Mouse (Mus musculus) liver, embryonic 18 days (tissue): ENCODE data around the gene Krtap4-6. TPM values are rescaled to one million over a fixed set of nuclear protein-coding genes. Genes with fewer than 3 reads are reported as not detected.

Experiments
- polyA plus RNA-seq: library from polyadenylated mRNA; depleted of rRNA; stranded (reverse); fragments of >200 nt; gene quantifications from 2 replicates; pipeline ENCODE4 v1.2.3, GENCODE M21; 2012; rRNA removed

Krtap4-6 gene
- polyA plus RNA-seq, result not detected in 2 replicates

DNA sequence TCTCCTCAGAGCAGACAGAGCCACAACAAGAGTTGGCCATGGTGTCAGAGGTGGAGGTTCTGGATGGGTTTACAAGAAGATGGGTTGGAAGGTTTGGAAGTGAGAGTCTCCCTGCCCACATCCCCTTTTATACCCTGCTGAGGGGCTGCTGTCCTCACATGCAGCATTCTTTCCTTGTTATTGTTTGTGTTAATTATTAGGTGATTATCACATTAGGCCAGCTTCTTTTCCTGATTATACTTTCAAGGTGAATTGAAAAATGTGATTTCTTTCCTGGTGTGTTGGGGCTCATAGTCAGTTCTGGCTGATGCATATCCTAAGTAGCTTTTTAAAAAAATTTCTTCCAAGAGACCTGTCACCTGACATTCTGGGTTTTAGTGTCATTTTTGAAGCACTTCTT, at the start of gene Krtap4-6:
Krtap4-6 (minus strand) TSS at position 101 of the 400 bp plus-strand sequence.

DNA sequence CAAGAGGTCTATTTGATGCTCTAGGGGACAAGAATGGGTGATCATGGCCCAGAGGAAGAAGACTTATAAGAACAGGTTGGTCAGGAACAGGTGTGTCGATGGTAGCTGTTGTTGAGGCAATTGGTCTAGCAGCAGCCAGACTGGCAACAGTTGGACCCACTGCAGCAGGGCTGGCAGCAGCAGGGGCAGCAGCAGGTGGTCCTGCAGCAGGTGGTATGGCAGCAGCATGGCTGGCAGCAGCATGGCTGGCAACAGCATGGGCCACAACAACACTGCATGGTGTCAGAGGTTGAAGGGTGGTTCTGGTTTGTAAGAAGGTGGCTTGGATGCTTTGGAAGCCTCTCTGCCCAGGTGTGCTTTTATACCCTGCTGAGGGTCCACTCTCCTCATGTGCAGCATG, 24.7 kb upstream of the Krtap4-6 start, which contains the start of gene Gm14190:
Gm14190 (minus strand) TSS at position 278 of the 400 bp plus-strand sequence.

DNA sequence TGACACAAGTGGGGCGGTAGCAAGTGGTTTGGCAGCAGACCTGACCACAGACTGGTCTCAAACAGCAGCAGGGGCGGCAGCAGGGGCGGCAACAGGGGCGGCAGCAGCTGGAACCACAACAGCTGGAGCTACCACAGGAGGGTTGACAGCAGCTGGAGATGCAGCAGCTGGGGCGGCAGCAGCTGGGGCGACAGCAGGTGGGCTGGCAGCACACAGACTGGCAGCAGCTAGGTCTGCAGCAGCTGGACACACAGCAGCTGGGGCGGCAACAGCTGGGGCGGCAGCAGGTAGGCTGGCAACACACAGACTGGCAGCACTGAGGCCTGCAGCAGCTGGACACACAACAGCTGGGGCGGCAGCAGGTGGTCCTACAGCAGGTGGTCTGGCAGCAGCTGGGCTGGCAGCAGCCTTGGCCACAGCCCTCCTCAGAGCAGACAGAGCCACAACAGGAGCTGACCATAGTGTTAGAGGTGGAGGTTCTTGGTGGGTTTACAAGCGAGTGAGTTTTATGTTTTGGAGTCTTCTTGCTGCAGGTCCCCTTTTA, 7.2 kb downstream of the Krtap4-6 start, which contains the start of gene Gm11563:
Gm11563 (minus strand) TSS at position 494 of the 544 bp plus-strand sequence.

DNA sequence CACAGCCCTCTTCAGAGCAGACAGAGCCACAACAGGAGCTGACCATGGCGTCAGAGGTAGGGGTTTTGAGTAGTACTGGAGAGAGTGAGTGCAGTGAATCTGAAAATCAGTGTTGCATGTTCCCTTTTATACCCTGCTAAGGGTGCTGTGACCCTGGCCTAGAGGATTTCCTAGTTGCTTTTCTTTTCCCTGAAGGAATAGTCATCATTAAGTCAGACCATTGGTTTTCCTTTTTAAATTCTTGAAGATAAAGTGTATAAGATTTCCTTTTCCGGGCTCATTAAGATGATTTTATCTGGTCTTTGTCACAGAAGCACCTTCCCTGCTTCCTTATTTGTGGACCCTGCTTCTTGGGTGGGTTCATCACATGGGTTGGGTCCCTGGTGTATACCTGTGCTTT, 15.6 kb downstream of the Krtap4-6 start, which contains the start of gene Gm11555:
Gm11555 (minus strand) TSS at position 101 of the 400 bp plus-strand sequence.

DNA sequence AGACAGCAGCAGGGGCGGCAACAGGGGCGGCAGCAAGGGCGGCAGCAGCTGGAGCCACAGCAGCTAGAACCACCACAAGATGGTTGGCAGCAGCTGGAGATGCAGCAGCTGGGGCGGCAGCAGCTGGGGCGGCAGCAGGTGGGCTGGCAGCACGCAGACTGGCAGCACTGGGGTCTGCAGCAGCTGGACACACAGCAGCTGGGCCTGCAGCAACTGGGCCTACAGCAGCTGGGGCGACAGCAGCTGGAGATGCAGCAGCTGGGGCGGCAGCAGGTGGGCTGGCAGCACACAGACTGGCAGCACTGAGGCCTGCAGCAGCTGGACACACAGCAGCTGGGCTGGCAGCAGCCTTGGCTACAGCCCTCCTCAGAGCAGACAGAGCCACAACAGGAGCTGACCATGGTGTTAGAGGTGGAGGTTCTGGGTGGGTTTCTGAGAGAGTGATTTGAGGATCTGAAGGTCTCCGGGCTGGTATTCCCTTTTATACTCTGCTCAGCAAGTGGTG, 22.1 kb downstream of the Krtap4-6 start, which contains the start of gene Krtap4-7:
Krtap4-7 (minus strand) TSS at position 455 of the 505 bp plus-strand sequence.

DNA sequence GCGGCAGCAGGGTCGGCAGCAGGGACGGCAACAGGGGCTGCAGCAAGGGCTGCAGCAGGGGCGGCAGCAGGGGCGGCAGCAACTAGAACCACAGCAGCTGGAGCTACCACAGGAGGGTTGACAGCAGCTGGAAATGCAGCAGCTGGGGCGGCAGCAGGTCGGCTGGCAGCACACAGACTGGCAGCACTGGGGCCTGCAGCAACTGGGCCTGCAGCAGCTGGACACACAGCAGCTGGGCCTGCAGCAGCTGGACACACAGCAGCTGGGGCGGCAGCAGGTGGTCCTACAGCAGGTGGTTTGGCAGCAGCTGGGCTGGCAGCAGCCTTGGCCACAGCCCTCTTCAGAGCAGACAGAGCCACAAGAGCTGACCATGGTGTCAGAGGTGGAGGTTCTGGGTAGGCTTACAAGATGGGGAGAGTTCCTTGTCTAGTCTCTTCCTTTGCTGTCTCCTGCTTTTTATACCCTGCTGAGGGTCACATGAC, 31.1 kb downstream of the Krtap4-6 start, which contains the start of gene Krtap4-2:
Krtap4-2 (minus strand) TSS at position 432 of the 482 bp plus-strand sequence.

DNA sequence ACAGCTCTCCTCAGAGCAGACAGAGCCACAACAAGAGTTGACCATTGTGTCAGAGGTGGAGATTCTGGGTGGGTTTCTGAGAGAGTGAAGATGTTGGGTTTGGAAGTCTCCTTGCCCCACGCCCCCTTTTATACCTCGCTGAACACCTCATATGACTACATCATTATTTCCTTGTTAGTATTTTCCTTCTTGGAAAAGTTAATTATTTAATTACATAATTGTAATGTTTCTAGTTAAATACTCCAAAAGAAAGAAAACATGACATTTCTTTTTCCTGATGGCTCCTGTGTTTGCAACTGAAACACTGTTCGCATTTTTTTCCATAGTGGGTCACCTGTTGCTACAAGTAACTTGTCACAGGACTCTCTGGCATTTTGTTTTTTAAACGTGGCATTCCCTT, 37.6 kb downstream of the Krtap4-6 start, which contains the start of gene Krtap4-1:
Krtap4-1 (minus strand) TSS at position 101 of the 400 bp plus-strand sequence.

DNA sequence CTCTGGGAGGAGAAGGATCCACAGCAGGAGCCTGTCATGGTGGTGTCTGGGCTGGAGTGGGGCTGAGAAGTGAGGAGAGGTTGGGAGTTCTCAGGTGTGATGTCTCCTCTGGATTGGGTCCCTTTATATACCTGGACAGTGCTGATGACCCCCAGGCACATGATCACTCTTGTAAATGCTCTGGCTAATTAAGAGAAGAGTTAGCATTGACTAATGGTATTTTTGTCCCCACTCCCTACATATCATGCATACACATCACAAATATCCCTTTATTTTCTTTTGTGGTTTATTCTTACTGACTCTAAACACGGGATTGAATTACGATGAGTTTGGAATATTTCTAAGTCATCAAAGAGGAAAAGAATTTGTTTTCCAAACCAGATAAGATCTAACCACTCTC, 45.4 kb downstream of the Krtap4-6 start, which contains the start of gene Gm11562:
Gm11562 (minus strand) TSS at position 101 of the 400 bp plus-strand sequence.

Other genes starting within 250 kb of the Krtap4-6 start
- 0.05 TPM in 1 of 2 replicates, not detected in the other for gene Krt12, start 243.7 kb downstream of the Krtap4-6 start, polyA plus RNA-seq
- 12.1 and 18.7 TPM in 2 replicates for gene Krt20, start 227.8 kb downstream of the Krtap4-6 start, polyA plus RNA-seq
- 4.7 and 5.5 TPM in 2 replicates for gene Krt23, start 172.8 kb downstream of the Krtap4-6 start, polyA plus RNA-seq
- gene Krt39, start 144.6 kb downstream of the Krtap4-6 start, polyA plus RNA-seq, result not detected in 2 replicates
- gene Krt40, start 122.8 kb downstream of the Krtap4-6 start, polyA plus RNA-seq, result not detected in 2 replicates
- gene Krtap3-3, start 115.1 kb downstream of the Krtap4-6 start, polyA plus RNA-seq, result not detected in 2 replicates
- not detected in 2 replicates for gene Krtap3-2, start 109.1 kb downstream of the Krtap4-6 start, polyA plus RNA-seq
- gene Gm11939, start 106.5 kb downstream of the Krtap4-6 start, polyA plus RNA-seq, result not detected in 2 replicates
- not detected in 2 replicates for gene Krtap3-1, start 99.3 kb downstream of the Krtap4-6 start, polyA plus RNA-seq
- not detected in 2 replicates for gene Krtap1-5, start 84.9 kb downstream of the Krtap4-6 start, polyA plus RNA-seq
- not detected in 2 replicates for gene Krtap1-4, start 82.3 kb downstream of the Krtap4-6 start, polyA plus RNA-seq
- gene Krtap1-3, start 74.6 kb downstream of the Krtap4-6 start, polyA plus RNA-seq, result not detected in 2 replicates
- gene Krtap9-3, start 67.9 kb downstream of the Krtap4-6 start, polyA plus RNA-seq, result not detected in 2 replicates
- not detected in 2 replicates for gene Gm11938, start 62.7 kb downstream of the Krtap4-6 start, polyA plus RNA-seq
- not detected in 2 replicates for gene Gm11937, start 55.8 kb downstream of the Krtap4-6 start, polyA plus RNA-seq
- gene Krtap2-4, start 51.1 kb downstream of the Krtap4-6 start, polyA plus RNA-seq, result not detected in 2 replicates
- gene Gm11562, start 45.5 kb downstream of the Krtap4-6 start, polyA plus RNA-seq, result not detected in 2 replicates
- not detected in 2 replicates for gene Krtap4-1, start 37.7 kb downstream of the Krtap4-6 start, polyA plus RNA-seq
- not detected in 2 replicates for gene Krtap4-2, start 30.9 kb downstream of the Krtap4-6 start, polyA plus RNA-seq
- gene Krtap4-7, start 21.9 kb downstream of the Krtap4-6 start, polyA plus RNA-seq, result not detected in 2 replicates
- not detected in 2 replicates for gene Gm11555, start 15.7 kb downstream of the Krtap4-6 start, polyA plus RNA-seq
- gene Gm11563, start 7.0 kb downstream of the Krtap4-6 start, polyA plus RNA-seq, result not detected in 2 replicates
- not detected in 2 replicates for gene Gm14190, start 24.8 kb upstream of the Krtap4-6 start, polyA plus RNA-seq
- gene Gm14180, start 68.3 kb upstream of the Krtap4-6 start, polyA plus RNA-seq, result not detected in 2 replicates
- gene Gm11595, start 107.0 kb upstream of the Krtap4-6 start, polyA plus RNA-seq, result not detected in 2 replicates
- gene Krtap4-8, start 114.7 kb upstream of the Krtap4-6 start, polyA plus RNA-seq, result not detected in 2 replicates
- gene Krtap4-9, start 119.2 kb upstream of the Krtap4-6 start, polyA plus RNA-seq, result not detected in 2 replicates
- not detected in 2 replicates for gene Gm11596, start 127.5 kb upstream of the Krtap4-6 start, polyA plus RNA-seq
- not detected in 2 replicates for gene Gm11569, start 133.0 kb upstream of the Krtap4-6 start, polyA plus RNA-seq
- gene Gm11554, start 138.5 kb upstream of the Krtap4-6 start, polyA plus RNA-seq, result not detected in 2 replicates
- not detected in 2 replicates for gene Krtap4-13, start 143.9 kb upstream of the Krtap4-6 start, polyA plus RNA-seq
- not detected in 2 replicates for gene Gm11564, start 149.7 kb upstream of the Krtap4-6 start, polyA plus RNA-seq
- gene 2300003K06Rik, start 172.1 kb upstream of the Krtap4-6 start, polyA plus RNA-seq, result not detected in 2 replicates
- not detected in 2 replicates for gene Krtap4-16, start 185.6 kb upstream of the Krtap4-6 start, polyA plus RNA-seq
- gene Gm11568, start 192.0 kb upstream of the Krtap4-6 start, polyA plus RNA-seq, result not detected in 2 replicates
- gene Gm11559, start 198.5 kb upstream of the Krtap4-6 start, polyA plus RNA-seq, result not detected in 2 replicates
- gene Krtap9-1, start 207.4 kb upstream of the Krtap4-6 start, polyA plus RNA-seq, result not detected in 2 replicates
- not detected in 2 replicates for gene Gm11567, start 213.2 kb upstream of the Krtap4-6 start, polyA plus RNA-seq
- gene Krtap31-1, start 242.0 kb upstream of the Krtap4-6 start, polyA plus RNA-seq, result not detected in 2 replicates
- gene Gm11565, start 248.8 kb upstream of the Krtap4-6 start, polyA plus RNA-seq, result not detected in 2 replicates